Mouse (Mus musculus) yolk sac, embryonic 10.5 days (tissue): ENCODE measurements around the gene Babam2.
A peak's percentile ranks its signal among the peaks of the same experiment; 100 is the strongest.

ENCODE experiments used
- DNase-seq: peaks from one replicate; pipeline ENCODE4 v3.0.0-alpha.2; 2017; ENCODE audit warnings: low spot score

The Babam2 gene

GRCm38 (mm10) chr5:31987541-31988307, 290.2 kb downstream of the Babam2 start:
- DNase-seq, result no peak

GRCm38 (mm10) chr5:31997189-31997954, 299.9 kb downstream of the Babam2 start:
- DNase-seq, result no peak

GRCm38 (mm10) chr5:31998806-31999205, 301.3 kb downstream of the Babam2 start:
- no peak for DNase-seq

GRCm38 (mm10) chr5:32000076-32000475, 302.6 kb downstream of the Babam2 start:
- DNase-seq, result no peak

- no peak for DNase-seq
These were observed 303.8 kb downstream of the Babam2 start for GRCm38 (mm10) chr5:32001266-32001665.

- no peak for DNase-seq
These were observed 304.3 kb downstream of the Babam2 start for GRCm38 (mm10) chr5:32001771-32002170.

- no peak for DNase-seq
These were observed 310.9 kb downstream of the Babam2 start for GRCm38 (mm10) chr5:32008401-32008800.

- no peak for DNase-seq
These were observed 312.6 kb downstream of the Babam2 start for GRCm38 (mm10) chr5:32010056-32010455.

GRCm38 (mm10) chr5:32013053-32013452, 315.6 kb downstream of the Babam2 start:
- no peak for DNase-seq

- no peak for DNase-seq
These were observed 317.3 kb downstream of the Babam2 start for GRCm38 (mm10) chr5:32014786-32015185.

GRCm38 (mm10) chr5:32015949-32016478, 318.5 kb downstream of the Babam2 start:
- DNase-seq, result no peak

GRCm38 (mm10) chr5:32017686-32018085, 320.2 kb downstream of the Babam2 start:
- peak; percentile 61 for DNase-seq

- no peak for DNase-seq
These were observed 320.8 kb downstream of the Babam2 start for GRCm38 (mm10) chr5:32018276-32018675.

- DNase-seq, result no peak
These were observed 332.4 kb downstream of the Babam2 start for GRCm38 (mm10) chr5:32029834-32030433.

GRCm38 (mm10) chr5:32033185-32033584, 335.7 kb downstream of the Babam2 start:
- no peak for DNase-seq

GRCm38 (mm10) chr5:32033621-32034020, 336.1 kb downstream of the Babam2 start:
- DNase-seq, result no peak

- no peak for DNase-seq
These were observed 337.1 kb downstream of the Babam2 start for GRCm38 (mm10) chr5:32034475-32035054.

- DNase-seq, result no peak
These were observed 338.3 kb downstream of the Babam2 start for GRCm38 (mm10) chr5:32035721-32036320.

GRCm38 (mm10) chr5:32036896-32037295, 339.4 kb downstream of the Babam2 start:
- DNase-seq, result no peak

GRCm38 (mm10) chr5:32037546-32037945, 340.1 kb downstream of the Babam2 start:
- no peak for DNase-seq

GRCm38 (mm10) chr5:32038994-32039393, 341.5 kb downstream of the Babam2 start:
- no peak for DNase-seq

GRCm38 (mm10) chr5:32039511-32039910, 342.0 kb downstream of the Babam2 start:
- no peak for DNase-seq
